Mouse (Mus musculus): ENCODE measurements around the gene Astn2. TPM values are rescaled to one million over a fixed set of nuclear protein-coding genes. Genes with fewer than 3 reads are reported as not detected.
"Not testable (repeated sequence)": the region's sequence is repeated elsewhere in the genome, so short reads cannot be mapped to it uniquely, and the experiment has no call there.

Gene Astn2
- total RNA-seq, 2 experiments from 2014 or later: 1.7 to 1.9 TPM

DNA sequence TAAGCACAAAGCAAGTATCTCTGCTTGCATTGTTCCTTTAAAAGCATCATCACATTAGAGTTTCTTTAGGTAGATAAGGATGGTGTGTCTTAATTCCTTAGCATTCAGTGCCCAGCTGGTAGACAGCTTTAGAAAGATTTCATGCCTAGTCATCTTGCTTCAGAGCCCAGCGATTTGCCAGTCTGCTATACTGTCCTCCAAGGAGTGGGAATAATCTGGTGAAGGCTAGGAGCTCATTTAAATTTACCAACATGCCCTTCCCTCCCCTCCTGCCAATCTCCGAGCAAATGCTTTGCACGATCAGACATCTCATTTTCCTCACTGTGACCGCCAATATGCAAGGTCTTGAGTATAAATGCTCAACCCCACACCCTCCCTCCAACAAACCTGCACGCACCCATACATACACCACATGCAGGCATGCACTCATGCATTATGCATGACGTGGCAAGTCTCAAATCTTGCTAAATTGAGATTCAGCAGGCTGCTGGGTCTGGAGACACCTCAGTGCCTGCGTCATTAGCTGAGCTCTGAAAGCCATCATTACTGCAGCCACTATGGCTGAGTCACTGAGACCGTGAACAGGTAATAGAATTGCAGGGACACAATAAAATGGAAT, 704.6 kb downstream of the Astn2 start:
- DNase-seq: no peak
- intact Hi-C loops (cut with DNase I): no loop called here

DNA sequence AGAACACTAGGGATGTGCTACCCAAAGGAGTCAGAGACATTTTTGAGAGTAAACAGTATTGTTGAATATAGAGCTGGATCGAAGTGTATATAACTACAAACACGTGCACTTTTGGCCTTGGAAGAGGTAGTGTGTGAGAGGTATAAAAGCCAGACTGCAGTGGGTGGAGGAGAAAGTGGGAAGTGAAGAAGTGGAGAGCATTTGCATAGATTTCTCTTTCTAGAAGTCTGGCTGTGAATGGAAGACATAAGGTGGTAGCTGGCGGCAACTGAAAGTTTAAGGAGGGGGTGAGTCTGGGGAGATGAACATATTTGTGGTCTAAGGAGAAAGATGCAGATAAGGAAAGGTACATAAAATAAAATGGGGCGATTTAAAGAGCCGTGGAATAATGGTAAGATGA, 709.2 kb downstream of the Astn2 start:
- intact Hi-C loops (cut with DNase I): no loop called here
- no peak for DNase-seq

DNA sequence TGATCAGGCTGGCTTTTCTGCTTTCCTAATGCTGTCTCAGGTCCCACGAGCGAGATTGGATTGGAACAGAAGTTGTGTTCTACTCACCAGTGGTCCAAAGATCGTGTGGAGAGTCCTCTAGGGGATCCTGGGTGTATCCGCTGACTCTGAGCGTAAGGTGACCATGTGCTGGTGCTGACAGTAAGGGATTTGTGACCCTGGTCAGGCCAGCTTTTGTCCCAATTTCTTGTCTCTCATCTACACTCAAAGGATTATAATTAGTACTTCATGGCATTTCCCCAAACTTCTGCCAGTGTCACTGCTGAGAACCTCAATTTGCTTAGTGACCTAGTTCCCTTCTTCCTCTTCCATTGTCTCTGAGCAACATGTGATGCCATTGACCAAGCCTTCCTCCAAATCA, 710.4 kb downstream of the Astn2 start:
- intact Hi-C loops (cut with DNase I): no loop called here
- no peak for DNase-seq

DNA sequence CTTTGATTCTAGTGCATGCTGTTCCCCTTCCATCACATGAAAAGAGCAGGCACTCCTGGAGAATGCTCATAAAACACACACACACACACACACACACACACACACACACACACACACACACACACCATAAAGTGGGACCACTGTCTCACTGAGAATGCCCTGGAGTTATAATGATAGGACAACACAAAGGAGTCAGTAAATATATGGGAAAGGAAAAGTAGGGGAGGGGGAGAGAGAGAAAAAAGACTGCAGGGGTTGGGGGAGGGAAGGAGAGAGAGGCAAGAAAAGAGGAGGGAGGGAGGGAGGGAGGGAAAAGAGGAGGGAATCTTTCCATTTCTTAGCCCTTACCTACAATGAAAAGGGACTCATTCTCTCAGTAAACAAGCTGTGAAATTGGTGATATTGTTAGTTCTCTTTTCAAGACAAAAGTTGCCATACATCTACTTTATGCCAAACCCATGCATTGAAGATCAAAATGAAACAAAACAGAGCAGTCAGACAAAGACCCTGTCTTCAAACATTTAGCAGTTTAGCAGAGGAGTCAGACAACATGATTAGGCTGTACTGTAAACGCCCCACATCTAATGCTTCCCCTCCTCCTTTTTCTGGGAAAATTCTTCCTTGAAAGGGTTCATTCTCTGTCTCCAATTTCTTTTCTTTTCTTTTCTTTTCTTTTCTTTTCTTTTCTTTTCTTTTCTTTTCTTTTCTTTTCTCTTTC, 717.2 kb downstream of the Astn2 start:
- intact Hi-C loops (cut with DNase I): no loop called here
- no peak for DNase-seq

DNA sequence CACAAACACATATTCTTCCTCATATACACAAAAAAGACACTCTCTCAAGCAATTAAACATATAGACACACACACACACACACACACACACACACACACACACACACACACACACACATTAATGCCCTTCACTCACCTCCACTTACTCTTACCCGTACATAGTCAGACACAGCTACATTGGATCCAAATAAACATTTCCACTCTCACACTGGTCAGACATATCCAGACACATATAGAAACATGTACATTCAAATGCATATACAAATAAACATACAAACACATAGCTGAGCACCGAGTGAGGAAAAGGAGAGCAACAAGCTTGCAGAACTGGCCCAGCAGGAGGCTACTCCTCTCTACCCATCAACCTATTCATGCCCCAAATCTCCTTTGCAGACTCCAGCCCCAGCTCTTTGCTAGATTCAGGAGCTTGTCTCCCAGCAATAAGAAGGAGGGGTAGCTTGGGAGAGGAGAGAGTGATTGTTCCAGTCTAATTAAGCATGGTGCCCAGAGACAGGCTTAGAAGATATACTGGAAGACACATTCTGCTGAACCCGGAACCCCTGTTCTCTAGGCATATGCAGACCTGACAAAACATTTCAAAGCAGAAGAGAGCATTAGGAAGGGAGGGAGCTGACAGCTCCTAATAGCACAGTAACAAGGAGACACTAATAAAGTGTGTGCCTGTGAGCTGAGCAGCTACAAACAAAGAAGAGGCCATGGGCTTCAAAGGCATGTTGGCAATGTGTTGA, 718.0 kb downstream of the Astn2 start:
- no peak for DNase-seq
- intact Hi-C loops (cut with DNase I): no loop called here

DNA sequence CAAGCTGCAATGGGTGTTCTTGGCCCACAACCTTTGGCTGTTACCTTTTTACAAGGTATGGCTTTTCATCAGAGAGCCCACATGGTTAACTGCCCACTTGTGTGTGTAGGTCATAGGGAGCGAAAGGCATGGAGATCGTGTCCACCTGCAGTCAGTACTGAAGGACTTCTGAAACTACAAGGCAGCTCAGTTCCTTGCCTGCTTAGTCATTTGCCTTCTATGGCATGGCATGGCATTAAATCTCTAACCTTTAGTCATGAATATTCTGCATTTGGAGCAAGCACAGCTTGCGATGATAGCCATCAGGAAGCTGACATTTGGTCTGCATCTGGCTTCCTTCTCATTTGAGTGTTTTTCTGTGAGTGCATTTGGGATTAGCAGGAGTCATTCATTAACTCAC, 720.0 kb downstream of the Astn2 start:
- DNase-seq: no peak
- intact Hi-C loops (cut with DNase I): no loop called here

DNA sequence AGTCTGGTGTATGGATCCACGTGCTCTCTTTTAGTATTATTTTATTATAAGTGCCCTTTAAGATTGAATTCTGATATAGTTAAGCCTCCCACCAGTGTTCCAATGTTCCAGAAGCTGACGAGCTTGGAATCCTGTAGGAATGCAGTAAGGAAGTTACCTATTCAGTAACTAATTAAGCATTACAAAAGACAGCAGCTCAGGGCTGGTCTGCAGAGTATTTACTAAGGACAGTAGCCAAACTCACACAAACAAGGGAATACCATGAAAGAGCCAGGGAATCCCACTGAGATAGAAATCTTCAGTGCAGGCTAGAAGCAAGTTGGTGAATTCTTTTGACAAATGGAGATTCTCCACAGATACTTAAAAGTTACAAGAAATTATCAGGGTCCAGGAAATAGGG, 724.6 kb downstream of the Astn2 start:
- DNase-seq; intact Hi-C loops (cut with DNase I): not testable (repeated sequence)

DNA sequence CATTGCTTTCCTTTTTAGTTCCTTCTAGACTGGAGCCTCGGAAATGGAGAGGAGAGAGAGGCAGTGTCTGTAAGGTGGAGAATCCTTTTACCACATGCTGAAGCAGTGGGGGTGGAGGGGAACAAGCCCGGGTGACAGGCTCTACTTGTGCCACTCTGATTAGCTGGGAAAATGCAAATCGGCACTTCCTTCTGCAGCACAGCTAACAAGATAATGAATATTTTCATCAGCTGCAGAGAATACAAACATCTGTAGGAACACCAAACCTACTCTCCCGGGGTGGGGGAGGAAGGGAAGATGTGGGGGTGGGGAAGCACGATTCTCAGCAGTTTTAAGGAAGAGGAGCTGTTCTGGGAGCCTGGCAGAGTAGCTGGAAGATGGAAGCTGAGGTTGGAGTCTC, 725.5 kb downstream of the Astn2 start:
- DNase-seq: no peak
- intact Hi-C loops (cut with DNase I): no loop called here

DNA sequence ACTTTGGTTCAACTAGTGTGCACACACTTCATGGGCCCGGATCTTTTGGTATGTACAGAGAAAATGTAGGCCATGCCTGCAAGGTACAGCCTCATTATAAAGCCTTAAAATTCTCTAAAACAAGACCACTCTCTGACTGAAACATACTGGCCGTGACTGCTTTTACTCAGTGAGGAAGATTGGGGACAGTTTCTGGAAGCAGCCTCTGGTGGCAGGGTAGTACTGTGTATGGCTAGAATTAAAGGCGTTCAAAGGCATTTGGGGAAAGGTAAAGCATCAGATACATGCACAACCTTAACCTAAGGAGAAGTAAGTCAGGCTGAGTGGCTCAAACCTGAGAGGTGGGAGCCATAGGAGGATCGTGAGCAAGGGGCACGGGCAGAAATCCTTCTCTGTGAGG, 725.9 kb downstream of the Astn2 start:
- no peak for DNase-seq
- intact Hi-C loops (cut with DNase I): no loop called here

DNA sequence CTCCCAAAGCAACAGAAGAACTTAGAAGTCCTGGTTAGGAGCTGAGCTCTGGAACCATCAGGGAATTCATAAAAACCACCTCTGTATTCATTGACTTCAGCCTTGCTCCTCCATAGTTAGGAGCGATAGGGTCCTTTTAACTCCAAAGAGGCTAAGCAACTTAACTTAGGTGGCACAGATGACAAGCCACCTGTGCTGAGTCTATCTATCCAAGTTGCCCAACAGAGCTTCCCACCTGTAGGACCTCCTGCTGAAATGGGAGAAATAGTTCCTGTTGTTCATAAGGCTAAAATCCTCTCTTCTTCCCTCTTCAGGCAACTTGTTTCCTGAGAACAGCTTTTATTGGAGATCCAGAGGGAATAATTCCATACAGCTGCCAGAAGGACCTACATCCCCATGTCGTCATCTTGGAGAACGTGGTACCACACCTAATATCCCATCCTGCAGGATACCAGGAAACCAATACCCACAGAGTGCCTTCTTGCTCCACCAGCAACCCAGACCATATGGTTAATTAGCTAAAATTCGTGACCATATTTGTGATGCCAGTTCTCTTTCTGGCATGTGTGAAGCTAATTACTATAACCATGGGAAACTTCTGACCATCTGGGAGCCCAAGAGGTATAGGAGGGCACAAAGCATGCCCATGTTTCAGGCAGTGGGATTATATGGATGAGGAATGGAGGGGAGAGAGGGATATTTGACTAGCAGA, 730.0 kb downstream of the Astn2 start:
- intact Hi-C loops (cut with DNase I): no loop called here
- DNase-seq: no peak

DNA sequence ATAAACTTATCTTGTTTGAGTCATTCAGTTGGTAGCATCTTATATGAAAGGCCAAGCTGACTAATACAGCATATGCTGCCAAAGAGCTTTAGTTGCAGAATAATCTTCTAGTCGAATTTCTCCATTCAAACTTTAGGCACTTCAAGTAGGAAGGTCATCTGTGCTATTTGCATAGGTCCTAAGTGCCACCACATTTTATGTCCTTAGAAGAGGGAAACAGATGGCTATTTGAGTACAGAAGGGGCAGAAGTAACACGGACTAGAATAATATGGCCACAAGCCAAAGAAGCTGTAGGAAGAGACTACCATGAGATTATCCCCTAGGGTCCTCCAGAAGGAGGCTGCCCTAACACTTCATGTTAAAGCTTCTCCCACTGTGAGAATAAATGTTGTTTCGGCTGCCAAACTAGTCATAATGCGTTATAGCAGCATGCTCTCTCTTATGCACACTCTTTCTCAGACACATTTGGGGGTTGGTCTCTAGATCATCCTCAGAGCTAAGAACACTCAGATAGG, 730.9 kb downstream of the Astn2 start:
- intact Hi-C loops (cut with DNase I): no loop called here
- DNase-seq: no peak

DNA sequence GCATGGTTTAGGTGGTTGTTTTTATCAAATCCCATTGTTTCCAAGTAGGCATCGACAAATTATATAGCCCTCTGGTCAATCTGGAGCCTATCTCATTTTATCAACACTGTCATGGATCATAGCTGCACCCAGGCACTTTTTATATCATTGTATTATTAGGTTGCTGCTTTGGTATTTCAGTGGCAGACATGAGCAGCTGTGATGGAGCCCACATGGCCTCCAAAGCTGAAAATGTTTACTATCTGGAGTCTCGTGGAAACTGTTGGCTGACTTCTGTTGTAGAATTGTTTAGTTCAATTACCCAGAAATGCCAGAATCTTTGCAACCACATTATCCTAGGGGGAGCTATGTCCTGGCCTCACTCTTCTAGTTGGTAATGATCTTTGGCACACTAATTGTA, 732.1 kb downstream of the Astn2 start:
- no peak for DNase-seq
- intact Hi-C loops (cut with DNase I): no loop called here

DNA sequence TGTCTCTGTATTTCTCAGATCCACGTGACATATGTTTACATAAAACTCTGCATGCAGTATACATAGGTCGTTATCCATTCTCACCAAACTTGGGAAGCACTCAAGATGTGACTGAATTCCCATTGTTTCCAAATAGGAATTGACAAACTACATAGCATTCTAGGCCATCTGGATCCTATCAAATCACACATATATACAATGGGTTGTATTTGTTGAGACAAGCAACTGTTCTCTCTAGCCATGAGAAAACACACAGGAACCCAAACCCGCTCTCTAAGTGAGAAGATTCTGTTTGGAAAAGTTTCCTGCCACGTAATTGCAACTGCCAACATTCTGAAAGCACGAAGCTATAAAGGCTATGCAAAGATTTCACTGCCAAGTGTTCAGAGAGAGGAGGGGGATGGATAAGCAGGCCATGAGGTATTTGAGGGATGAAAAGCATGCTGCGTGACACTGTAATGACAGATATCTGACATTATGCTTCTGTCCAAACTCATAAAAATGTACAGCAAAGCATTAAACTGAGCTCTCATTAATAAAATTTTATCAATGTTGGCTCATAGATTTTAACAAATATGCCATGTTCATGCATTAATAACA, 732.7 kb downstream of the Astn2 start:
- no peak for DNase-seq
- intact Hi-C loops (cut with DNase I): no loop called here

DNA sequence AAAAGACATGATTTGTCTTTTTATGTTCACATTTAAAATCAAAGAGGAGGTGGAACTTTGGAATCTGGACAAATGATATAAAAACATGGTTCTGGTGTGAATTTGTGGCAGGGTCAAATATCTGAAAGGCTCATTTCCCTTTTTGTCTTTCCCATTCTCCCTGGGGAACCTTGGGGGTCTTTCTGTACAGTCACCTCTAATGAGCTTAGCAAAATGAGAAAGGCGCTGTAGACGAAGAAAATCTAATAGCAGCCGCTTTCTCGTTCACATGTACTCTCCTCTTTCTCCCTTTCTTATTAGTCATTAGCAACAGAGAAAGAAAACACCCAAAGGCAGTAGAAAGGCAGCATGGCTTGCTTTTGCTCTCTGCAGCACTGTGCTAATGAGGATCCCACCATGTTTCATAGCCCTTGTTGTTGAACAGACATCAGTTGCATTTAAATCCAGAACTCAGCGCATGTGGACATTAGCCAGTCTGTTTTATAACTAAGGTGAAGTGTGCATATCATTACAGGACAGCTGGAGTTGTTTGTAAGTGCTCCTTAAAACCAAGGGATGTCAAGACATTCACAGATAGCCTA, 737.3 kb downstream of the Astn2 start:
- DNase-seq: no peak

DNA sequence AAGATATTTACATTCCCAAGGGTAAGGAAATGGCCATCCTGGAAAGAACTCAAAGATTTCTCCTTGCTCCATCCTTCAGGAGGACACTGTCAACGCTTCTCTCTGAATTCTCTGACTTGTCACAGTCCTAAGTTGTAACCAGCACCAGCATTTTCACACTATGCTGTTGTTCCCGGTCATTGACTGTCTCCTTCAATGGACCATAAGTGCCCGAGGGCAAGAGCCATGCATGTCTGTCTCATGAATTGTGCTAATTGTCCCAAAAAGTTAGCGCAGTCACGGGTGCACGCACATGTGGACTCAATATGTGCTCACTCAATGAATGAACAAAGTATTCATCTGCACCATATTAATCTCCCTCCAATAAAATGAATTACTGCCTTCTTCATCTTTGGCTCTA, 741.2 kb downstream of the Astn2 start:
- intact Hi-C loops (cut with DNase I): no loop called here

More for the DNA sequence above, 737.3 kb downstream of the Astn2 start:
- intact Hi-C loops (cut with DNase I): no loop called here

DNA sequence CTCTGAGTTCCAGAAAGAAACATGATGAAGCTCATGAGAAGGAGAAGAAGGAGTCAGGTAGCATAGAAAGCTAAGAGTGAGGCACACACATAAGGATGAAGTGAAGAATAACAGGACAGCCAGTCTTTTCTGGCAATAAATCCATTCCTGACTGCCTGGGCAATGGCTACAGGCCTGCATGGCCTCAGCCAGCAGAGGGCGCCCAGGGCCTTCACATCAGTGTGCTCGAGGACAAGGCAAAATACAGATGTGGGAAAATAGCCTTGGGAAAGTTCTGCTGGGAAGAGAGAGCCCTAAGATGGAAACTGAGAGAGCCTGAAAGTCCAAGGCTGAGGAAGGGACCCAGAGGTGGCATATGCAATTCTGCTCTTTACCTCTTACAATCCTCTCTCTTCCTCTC, 749.7 kb downstream of the Astn2 start:
- DNase-seq: peak; percentile 86 to 91
- intact Hi-C loops (cut with DNase I): loop anchor here (2.0 to 10.0 kb wide), 3 partner anchors 136 to 780 kb away; partner anchors contain the start of gene Astn2

More for the DNA sequence above, 741.2 kb downstream of the Astn2 start:
- no peak for DNase-seq

DNA sequence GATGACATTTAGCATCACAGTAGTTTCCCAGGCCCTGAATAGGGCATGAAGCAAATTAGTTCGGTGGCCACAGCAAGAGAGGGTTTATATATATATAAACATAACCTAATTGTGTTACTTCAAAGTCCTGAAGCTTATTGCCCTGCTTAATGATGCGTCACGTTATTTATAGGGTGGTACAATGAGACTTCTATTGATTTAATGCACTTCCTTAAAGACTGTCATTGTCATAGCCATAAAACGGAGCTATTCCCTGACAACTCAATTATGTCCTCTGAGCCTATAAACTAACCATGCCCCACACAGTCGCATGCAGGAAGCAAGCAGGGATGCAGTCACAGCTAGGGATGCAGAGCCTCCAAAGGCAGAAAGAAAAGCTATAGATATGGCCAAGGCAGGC, 761.8 kb downstream of the Astn2 start:
- no peak for DNase-seq
- intact Hi-C loops (cut with DNase I): no loop called here

DNA sequence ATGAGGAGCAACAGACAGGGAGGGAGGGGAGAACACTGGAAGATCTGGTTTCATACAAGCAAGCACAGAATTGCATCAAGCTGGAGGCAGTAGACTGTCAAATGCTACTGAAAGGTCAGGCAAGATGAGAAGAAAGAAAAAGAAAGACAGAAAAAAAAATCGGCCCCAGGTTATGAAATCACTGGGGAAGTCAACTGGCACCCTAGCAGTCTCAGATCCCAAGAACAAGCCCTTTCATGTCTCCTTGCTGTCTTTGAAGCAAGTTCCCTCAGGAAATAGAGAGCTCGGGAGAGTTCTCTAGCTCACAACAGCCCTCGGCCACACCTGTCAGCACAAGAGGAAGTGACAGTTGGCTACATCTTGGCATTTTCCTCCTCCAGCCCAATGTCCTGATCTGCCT, 766.2 kb downstream of the Astn2 start:
- DNase-seq: no peak
- intact Hi-C loops (cut with DNase I): no loop called here

DNA sequence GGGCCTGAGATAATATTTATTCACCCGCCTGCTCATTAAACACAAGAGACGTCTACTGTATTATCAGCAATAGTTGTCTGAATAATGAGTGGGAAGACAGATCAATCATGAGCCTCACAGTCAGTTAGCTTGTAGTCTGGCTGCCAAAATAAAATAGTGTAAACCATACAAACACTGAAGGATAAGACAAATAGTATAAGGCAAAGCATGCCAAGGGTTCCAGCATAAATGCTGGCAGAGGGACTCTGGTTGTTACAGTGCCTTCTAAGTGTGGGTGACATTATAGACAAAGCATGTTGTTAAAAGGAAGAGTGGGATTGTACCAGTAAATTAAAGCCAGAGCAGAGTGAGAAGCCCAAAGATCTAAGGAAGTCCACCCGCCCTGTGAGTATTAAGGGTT, 784.3 kb downstream of the Astn2 start:
- DNase-seq: no peak
- intact Hi-C loops (cut with DNase I): no loop called here

DNA sequence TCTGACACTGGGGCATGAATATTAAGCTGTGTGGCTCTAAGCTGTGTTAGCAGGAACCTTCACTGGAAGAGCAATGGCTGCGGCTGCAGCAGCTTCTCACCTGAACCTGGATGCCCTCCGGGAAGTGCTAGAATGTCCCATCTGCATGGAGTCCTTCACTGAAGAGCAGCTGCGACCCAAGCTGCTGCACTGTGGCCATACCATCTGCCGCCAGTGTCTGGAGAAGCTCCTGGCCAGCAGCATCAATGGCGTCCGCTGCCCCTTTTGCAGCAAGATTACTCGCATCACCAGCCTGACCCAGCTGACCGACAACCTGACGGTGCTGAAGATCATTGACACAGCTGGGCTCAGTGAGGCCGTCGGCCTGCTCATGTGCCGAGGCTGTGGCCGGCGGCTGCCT, 791.3 kb downstream of the Astn2 start:
- intact Hi-C loops (cut with DNase I): no loop called here
- no peak for DNase-seq

Measured in heart, postnatal 14 days (tissue).